Mouse (Mus musculus) mouse trophoblast stem cell (cell line): ENCODE measurements around the gene Gm17660.

ENCODE experiments used
- in situ Hi-C, 2 experiments: fragments of 300-500 bp; cut with MseI, MboI; formaldehyde crosslinking; loops; 2 replicates in 1 of 2; 3 replicates in 1 of 2; pipeline ENCODE4 v1.15.1; 2025

Gm17660 gene

DNA sequence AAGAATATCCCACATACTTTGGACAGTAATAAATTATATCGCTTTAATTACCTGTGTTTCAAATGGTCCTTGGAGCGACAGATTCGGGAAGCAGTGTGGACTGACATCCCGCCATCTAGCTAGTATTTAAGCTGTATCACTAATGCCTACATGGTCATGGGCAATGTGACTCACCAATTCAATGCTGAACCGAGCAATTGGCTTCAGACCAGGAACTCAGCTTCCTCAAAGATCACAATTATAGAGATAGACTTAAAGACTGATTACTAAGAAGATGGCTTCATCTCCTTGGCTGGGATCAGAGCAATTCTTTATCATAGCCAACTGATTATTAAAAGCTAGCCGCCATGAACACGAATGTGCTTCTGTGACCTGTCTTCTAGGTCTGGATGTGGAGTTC, at the start of gene Gm17660:
Gene Gm17660 (minus strand): TSS at position 101 of the 400 bp plus-strand sequence.
- in situ Hi-C loops: loop anchor here (10.0 kb wide), 1 partner anchor 257 kb away; no protein-coding TSS in a partner anchor

DNA sequence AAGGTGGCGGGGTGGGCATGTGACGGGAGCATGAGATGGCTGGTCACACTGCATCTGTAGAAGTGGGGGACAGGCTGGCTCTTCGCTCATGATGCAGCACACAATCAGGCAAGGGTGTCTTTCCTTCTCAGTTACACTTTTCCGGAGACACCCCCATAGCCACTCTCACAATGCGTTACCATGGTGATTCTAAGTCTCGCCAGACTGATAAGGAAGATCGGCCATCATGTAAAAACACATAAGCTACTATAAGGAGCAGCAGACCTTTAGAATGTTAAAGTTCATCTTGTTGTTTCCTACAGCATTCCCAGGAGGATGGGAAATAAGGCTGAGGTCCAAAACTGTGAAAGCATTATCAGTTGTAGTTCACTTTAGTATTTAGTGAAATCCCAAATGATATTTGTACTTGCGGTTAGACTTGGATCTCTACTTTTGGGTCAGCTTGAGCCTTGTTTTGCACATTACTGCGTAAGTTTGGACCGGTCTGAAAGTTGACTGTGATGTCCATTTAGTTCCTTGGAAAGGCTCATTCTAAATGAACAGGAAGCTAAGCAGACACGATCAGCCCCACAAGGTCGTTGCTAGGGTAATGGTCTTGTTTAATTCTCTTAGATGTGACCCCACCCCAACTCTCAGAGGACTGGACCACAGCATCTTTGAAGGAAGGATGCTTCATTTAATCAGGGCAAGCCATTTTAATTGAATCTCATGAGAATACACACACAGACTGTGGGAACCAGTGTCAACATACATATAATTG, 49.3 kb upstream of the Gm17660 start:
- in situ Hi-C loops: no loop called here

DNA sequence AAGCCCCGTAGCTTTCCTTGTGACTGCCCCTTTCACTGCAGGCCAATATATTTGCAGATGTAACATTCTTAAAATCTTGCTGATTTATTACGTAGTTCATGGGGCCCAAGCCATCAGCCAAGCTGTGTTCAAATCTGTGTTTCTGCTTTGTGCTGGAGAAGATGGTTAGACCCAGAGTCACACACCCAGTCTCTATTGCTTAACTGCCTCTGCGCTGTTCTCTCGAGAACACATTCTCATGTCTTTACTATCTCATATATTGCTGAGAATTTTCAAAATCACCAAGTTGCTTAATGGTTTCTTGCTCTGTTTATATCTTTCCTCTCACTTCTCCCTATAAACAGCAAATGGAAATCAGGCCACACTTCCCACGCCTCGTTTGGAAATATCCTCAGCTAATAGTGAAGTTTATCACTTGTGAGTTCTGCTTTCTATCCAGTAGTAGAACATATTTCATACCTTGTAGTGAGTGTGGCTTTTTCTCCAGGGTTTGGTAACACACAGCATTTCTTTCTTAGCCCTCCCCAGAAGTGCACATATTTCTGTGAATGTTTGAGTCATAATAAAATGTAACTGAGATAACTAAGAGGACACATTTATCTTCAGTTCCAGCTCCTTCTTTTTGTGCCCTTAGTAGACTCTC, 46.7 kb upstream of the Gm17660 start:
- in situ Hi-C loops: no loop called here

DNA sequence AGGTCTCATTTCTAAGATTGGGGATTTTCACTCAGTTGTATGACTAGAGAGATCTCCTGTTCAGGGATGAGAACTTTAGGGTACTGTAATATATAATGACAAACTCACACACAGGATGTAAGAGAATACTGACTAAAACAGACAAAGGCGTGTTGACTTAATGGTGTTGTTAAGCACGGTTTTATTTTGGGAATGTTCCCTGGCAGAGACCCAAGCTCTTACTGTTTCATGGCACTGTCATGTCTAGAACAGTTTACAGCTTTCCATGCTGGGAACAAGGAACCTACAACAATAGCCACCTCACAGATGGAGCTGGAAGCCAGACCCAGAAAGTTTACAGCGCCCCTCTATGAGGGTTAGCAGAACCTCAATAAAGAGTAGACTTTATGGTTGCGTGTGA, 38.5 kb upstream of the Gm17660 start:
- in situ Hi-C loops: no loop called here

DNA sequence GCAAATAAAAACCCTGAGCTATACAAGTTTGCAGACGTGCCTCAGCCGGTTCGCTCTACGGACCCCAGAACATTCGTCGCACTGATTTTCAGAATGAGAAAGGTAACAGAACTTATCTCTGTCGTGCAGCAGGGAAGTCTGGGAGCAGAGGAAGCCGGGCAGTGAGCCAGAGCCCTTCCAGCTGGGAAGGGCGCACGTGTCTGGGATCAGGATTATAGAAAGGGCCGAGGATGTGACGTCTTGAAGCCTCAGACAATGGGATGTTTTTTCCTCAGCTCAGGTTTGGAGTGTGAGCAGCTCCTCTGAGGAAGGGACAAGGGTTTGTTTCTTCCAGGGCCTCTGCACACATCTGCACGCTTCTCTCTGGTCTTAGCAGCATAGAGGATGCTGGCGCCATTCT, 37.7 kb upstream of the Gm17660 start:
- in situ Hi-C loops: no loop called here

DNA sequence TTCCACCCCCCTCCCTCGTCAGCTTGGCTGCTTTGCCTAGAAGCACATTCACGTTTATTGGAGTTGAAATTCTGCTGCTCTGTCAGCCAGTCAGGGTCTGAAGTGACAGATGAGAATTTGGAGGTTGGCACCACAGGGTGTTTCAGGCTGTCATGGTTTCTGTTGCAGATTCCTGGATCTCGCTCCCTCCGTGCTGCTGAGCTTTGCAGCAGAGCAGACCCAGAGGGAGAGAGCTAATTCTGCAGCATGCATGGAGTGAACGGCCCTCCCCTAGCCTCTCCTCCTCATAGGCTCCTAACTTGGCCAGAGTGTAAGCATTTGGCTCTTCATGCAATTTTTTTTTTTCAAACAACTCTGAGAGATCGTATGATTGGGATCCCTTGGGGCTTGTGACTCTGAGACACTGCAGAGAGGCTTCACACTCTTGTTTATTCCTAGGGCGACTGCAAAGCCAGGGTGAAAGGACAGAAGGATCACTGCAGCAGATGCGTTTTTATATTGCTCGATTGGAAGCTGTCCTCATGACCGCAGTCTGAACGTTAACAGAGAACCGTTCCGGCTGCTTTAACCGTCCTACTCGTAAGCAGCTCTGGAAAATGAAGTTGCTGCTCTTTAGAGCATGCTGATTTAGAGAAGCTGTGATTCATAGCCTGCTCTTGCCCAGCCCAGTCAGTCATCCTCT, 36.2 kb upstream of the Gm17660 start, which contains the start of gene Sparcl1:
Gene Sparcl1 (minus strand): TSS at position 243 of the 682 bp plus-strand sequence.
- in situ Hi-C loops: no loop called here

DNA sequence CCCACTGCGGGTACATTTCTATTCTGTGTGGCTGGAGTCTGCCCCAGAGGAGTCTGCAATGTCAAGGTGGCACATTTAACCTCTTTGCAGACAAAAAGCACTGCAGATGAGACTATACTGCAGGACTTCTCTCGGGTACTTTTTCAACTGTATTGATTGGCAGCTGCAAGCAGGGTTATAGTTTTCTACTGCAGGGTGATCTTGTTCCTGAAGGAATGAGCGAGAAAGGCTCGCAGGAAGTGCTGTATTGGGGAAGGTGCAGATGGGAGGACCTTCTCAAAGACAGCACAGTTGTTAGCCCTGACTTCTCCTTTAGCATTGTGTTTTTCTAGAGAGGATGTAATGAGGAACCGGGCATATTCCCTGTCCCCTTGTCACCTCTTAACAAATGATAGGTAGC, 35.1 kb upstream of the Gm17660 start:
- in situ Hi-C loops: no loop called here

DNA sequence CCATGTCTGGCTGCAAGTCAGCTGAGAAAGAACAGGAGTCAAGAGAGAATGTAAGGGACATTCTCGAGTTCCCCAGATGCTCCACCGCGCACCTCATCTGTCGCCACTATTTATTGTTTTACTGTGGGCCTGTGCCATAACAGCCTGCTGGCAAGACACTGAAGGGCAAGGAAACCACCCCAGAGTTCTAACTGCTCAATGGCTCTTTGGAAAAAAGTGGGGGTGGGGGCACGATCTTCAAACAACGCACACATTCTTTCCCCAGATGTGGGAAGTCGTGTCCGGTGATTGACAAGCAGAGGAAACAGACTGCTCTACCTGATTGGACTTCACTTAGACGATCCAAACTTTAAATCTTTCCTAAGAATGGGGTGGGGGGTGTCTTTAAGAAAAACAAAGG, 34.6 kb upstream of the Gm17660 start:
- in situ Hi-C loops: no loop called here

DNA sequence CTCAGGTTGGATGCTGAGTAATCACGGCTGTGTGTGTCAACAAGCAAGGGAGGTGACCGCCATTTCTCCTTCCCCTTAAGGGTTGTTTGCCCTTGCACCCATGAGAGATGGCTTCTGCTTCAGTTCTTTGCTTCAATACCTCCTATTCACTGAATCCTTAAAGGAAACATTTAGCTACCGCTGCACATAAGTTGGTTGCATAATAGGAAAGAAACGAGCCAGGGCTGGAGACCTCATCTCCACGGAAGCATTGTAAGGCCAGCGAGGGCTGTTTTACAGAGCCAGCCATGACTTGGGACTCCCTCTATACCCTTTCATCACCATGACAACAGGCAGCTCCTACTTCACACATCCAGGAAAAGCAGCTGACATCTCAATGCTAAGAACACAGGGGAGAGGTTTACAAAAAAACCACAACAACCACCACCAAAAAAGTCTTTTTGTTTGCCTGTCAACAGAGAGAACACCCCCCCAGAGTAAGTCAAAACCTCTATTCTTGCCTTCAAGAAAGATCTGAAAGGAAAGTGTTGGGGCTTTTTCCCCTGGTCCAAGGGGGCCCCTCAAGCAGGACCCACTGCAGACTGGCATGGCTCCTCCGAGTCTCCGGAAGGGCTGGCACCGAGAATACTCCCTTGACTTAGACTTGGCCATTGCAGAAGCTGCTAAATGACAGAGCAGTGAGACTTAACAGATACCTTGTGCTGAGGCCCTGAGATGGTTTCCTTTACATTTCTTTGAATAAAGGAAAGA, 32.9 kb upstream of the Gm17660 start:
- in situ Hi-C loops: no loop called here

DNA sequence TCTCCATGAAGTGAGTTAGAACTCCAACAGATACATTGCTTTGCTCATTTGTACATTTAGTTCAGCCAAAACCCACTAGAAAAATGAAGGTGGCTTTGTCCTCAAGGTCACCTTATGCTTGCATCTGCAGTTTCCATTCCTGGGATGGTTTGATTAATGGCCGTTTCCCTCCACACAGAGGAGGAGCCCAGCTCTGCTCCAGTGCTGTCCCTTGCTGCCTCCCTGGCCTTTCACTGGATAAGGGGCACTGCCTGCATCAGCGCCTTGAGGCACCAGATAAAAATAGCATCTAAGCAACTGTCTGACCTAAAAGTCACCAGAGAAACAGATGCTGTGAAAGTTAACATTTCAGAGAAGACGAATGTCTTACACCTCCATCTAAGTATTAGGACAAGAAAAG, 32.1 kb upstream of the Gm17660 start:
- in situ Hi-C loops: no loop called here

DNA sequence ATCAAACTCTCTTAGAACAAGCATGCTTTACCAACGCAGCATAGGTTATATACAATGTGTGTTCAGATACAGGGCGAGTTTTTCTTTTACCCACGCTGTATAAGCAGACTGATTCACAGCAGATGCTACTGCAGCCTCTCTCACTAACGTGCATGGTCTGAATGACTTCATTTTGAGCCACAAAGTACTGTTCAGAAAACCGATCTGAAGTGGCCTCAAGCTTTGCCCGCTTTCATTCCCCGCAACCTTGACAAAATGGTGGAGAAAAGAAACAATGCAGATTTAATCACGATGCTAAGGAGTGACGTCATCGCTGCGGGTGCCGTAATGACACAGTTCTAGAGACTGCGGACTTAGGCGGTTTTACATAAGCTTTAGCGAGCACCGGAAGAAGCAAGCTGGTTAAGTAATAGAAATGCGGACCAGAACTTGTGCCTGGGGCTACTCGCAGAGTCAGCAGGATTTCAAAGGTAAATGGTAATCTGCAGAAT, 31.5 kb upstream of the Gm17660 start:
- in situ Hi-C loops: no loop called here

DNA sequence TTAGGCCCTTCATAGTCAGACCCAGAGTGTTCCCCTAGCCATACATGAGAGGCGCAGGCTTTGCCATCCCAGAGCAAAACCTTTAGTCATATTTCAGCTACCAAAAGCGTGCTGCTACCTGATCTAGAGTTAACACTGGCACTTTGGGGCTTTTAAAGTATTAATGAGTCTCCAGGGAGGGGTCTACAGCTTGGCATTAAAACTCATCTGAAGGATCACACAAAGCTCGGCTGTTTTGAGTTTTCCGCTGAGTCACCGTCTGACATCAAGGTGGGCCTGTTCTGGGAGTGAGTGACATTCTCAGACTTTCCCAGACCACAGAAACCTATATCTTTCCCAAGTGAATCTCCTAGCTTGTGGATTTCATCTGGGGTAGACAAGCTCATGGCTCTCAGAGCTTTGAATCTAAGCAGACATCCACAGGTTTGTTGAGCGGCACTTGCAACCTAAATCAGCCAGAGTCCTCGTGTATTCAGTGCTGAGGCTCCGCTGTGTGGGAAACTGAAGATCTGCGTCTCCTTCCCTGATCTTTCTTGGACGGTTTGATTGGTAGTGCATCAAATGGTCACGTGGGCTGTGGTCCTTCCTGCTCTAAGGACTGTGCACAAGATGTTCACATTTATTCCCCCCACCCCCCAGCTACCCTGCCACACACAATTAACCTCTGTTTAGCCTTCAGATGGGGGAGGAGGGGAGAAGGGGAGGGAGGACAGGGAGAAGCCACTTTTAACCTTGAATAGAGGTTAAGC, 30.9 kb upstream of the Gm17660 start:
- in situ Hi-C loops: no loop called here

DNA sequence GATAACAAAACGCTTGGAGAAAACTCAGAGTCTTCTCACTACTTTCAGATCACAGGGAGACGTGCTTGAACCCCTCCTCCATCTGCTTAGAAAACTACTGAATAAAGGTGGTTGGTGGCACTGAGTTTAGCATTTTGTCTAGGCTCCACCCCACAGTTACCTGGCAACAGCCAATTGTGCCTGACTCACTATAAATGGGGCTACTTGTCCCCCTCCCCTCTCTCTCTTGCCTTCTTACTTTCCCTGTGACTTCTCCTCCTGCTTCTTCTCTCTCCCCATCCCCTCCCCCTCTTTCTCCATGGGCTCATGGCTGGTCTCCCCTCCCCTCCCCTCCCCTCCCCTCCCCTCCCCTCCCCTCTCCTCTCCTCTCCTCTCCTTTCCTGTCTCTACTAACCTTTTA, 26.7 kb upstream of the Gm17660 start:
- in situ Hi-C loops: no loop called here

DNA sequence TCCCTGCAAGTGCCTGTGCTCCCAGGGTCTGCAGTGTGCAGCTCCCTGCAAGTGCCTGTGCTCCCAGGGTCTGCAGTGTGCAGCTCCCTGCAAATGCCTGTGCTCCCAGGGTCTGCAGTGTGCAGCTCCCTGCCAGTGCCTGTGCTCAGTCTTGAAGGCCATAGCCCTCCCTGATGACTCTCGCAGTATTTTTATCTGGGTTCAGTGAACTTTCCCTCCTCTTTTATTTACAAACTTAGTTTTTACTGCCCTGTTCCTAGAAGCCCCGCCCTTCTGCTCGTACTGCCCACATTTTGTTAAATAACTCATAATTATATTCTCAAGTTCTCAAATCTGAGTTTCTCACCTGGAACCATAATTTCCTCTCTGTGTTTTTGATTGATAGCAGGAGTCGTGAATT, 25.8 kb upstream of the Gm17660 start:
- in situ Hi-C loops: no loop called here

DNA sequence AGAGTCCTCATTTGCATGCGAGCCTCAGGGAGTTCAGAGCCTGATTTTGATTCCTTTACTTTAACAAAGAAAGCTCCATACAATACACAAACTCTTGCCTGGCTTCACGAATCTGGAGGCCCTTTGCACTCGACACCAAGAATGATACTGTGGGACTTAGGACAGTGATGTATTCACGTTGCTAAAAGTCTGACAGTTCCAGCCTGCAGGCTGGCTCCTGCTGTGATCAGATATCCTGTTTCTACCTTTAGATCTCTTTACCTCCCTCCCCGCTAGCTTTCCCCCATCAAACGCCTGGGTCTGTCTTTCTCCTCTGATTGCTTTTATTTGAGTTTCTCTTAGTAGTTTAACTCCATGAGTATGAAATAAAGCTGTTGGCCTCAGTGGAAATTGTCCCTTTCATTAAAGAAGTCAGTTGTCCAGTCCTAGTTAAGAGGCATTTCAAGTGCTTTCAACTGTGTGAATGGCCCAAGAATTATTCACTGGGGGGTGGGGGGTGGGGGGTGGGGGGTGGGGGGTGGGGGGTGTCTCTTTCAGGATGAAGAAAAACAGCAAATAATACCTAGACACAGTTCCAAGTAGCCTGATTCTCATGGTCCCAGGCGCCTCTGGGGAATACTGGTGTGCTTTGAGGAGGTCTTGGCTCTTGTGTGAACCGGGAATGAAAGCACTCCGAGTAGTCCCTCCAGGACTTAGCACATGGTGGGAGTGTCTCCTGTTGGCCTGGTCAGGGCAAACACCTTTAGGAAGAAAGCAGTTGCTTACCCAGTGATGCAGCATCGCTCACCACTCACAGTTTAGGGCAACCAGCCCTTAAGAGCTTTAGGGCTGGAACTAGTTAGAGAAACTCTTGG, 24.5 kb upstream of the Gm17660 start:
- in situ Hi-C loops: no loop called here

DNA sequence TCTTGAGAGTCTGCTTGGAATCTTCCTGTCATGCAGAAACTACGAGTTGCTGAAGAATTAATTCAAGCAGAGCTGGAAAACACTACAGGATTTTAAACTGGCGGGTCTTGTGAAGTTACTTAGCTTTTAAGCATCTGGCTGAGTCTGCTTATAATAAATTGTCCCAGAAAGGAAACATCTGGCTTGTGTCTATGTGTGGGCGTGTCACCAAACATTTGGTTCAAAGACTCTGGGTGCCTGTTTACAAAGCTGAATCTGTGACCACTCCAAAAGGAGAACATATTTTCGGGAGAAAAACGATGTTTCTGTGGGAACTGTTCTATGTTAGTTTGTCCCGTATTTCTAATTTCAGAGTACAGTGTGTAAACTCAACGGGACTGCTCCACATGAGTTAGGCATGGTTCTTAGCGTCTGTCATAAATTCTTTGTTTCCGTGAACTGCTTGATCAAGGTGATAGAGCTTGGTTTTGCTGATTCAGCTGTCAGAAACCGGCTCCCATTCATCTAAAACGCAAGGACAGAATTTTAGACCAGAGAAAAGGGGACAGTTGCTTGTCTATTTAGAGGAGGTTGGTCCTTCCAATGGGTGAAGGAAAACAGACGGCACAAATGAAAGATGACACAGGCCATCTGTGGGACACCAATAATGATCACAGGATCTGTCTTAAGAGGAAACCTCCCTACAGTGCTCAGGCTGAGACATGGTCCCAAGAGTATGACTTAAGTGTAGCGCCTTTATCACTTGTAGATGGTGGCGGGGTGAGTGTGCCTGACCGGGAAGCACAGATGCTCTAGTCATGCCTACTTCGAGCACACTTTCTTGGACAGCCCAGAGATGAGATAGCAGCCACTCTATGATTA, 18.9 kb upstream of the Gm17660 start:
- in situ Hi-C loops: no loop called here

DNA sequence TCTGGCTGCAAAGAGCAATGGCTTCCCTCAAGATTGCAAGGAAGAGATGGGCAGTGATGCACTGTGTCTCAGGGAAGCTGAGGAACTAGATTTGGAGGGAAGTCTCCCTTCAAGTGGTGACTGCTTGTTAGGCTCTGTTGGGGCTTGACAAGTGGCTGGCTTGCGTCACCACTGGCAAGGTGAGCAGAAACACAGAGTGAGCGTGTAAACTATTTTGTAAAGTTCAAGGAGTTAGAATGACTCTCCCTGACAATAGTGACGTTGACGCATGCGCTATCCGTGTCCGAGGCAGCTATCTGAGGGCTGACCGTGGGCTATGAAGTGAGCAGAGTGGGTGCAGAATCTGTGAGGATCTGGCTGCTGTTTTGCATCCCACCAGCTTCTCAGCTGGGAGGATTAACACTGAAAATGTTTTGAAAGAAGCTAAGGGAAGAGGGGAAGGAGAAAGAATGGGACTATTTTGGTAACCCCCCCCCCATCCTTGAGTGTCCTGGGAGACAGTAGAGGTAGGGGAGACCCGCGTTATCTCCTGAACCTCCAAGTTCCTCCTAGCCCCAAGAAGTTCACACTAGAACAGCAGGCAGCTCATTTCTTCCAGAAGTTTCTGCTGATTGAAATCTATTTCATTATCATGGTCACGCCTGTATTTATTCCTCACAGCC, 18.1 kb upstream of the Gm17660 start:
- in situ Hi-C loops: no loop called here

DNA sequence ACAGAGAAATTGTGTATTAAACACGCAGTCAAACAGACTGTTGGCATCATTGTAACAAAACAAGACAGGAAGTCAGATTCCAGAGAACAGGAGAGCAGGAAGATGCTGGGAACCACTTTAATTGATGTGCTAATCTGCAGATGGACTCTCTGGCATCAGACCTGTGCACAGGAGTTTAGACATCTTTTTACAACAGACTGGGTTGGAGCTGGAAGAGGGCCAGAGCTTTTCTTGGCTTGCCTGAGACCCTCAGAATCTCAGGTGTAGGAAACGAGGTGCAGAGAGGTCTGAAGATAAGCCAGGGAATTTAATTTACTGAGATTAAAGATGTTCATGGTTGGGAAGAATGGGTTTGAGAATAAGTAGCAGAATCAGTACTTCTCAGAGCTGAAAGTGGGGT, 12.3 kb upstream of the Gm17660 start:
- in situ Hi-C loops: no loop called here

DNA sequence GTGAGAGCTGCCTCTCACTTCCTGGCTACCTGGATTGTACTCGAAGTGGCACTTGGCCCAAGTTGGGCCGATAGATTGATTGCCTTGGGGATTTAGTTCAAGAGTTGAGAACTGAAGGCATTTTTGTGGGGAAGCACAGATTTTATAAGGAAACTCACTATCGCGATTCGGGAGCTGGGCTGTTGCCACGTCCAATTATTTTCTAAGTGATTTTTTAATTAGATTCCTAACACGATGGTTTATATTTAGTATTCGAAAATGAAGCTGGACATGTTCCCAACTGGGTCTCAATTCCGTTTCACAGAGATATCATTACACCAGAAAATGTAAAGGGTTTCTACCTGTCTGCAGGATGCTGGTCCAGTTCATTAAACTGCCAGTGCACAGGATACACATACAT, 8.0 kb upstream of the Gm17660 start:
- in situ Hi-C loops: no loop called here
